Mouse (Mus musculus) granulocyte monocyte progenitor cell, adult 5-6 weeks (primary cell): ENCODE results near the gene Hacl1. TPM values are rescaled to one million over a fixed set of nuclear protein-coding genes. Genes with fewer than 3 reads are reported as not detected.

Source experiments
- ATAC-seq: replicated peaks from 2 replicates; pipeline ENCODE4 v1.8.0; 2016; ENCODE audit warnings: mild to moderate bottlenecking, moderate TSS enrichment, inconsistent platforms; ENCODE audit not compliant: poor library complexity, severe bottlenecking
- total RNA-seq, 2 experiments: library from RNA; stranded (forward) in 1 of 2; stranded (reverse) in 1 of 2; fragments of 200-712, 200-1000 nt in 1 of 2; fragments of >200 nt in 1 of 2; fragmentation: Nextera tagmentation in 1 of 2; gene quantifications; 2 replicates each; pipeline ENCODE4 v1.2.3; 2014 to 2017

The Hacl1 gene
- total RNA-seq, 2 experiments from 2014 or later = 6.0 to 24.1 TPM

GRCm38 (mm10) chr14:31555963-31556434 is 85.1 kb downstream of the Hacl1 start:
- ATAC-seq = no peak

GRCm38 (mm10) chr14:31555021-31555420 is 86.1 kb downstream of the Hacl1 start:
- ATAC-seq = no peak

Other genes starting within 250 kb of the Hacl1 start
- gene Sh3bp5, start 205.2 kb downstream of the Hacl1 start, total RNA-seq (2014; fragmentation: Nextera tagmentation) = 5.0 and 6.3 TPM in 2 replicates
- gene Sh3bp5, start 205.2 kb downstream of the Hacl1 start, total RNA-seq (2017) = 2.7 and 2.8 TPM in 2 replicates
- 26.3 and 35.0 TPM in 2 replicates for gene Eaf1, start 146.9 kb downstream of the Hacl1 start, total RNA-seq (2014; fragmentation: Nextera tagmentation)
- 26.5 and 31.4 TPM in 2 replicates for gene Eaf1, start 146.9 kb downstream of the Hacl1 start, total RNA-seq (2017)
- 62.4 and 64.9 TPM in 2 replicates for gene Mettl6, start 146.2 kb downstream of the Hacl1 start, total RNA-seq (2014; fragmentation: Nextera tagmentation)
- gene Mettl6, start 146.2 kb downstream of the Hacl1 start, total RNA-seq (2017) = 110 and 131 TPM in 2 replicates
- gene Colq, start 49.9 kb downstream of the Hacl1 start, total RNA-seq (2014; fragmentation: Nextera tagmentation) = not detected in 2 replicates
- gene Colq, start 49.9 kb downstream of the Hacl1 start, total RNA-seq (2017) = not detected in 2 replicates
- not detected in 2 replicates for gene Gm49387, start 408 bp downstream of the Hacl1 start, total RNA-seq (2014; fragmentation: Nextera tagmentation)
- not detected in 2 replicates for gene Gm49387, start 408 bp downstream of the Hacl1 start, total RNA-seq (2017)
- 23.4 and 25.4 TPM in 2 replicates for gene Btd, start 258 bp downstream of the Hacl1 start, total RNA-seq (2014; fragmentation: Nextera tagmentation)
- 11.3 and 12.4 TPM in 2 replicates for gene Btd, start 258 bp downstream of the Hacl1 start, total RNA-seq (2017)
- 109 and 153 TPM in 2 replicates for gene Ankrd28, start 189.4 kb upstream of the Hacl1 start, total RNA-seq (2014; fragmentation: Nextera tagmentation)
- gene Ankrd28, start 189.4 kb upstream of the Hacl1 start, total RNA-seq (2017) = 197 and 261 TPM in 2 replicates